Mouse (Mus musculus): ENCODE measurements around the gene Aoc1.

DNA sequence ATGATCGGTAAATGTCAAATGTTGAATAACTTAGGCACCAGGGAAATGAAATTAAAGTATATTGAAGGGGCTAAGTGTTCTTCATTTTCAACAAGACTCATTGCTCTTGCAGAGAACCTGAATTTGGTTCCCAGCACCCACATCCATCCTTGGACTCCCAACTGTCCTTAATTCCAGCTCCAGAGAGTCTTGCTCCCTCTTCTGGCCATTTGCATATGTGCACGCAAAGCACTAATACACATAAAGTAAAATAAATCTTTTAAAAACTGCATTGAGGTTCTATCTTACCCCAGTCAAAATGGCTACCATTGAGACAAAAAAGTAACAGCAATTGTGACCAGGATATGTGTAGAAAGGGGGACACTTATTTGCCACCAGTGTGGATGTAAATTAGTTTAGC is 18.5 kb upstream of the Aoc1 start:
- TF ChIP-seq FLI1 (IDR thresholded peaks at IDR 0.05; ENCODE audit: low read length), result no peak
- no peak for TF ChIP-seq GATA1 (IDR thresholded peaks at IDR 0.05; ENCODE audit: borderline replicate concordance, low read length)

All from megakaryocyte, embryonic 14.5 days (primary cell).